Mouse (Mus musculus) c-Kit-positive CD71-negative TER-119-negative erythroid progenitor cells, embryonic 14.5 days (primary cell): ENCODE data around the gene Tbxas1.

ENCODE experiments used
- DNase-seq: peaks from one replicate; pipeline ENCODE4 v3.0.0-alpha.2; 2013; ENCODE audit warnings: low read depth

Tbxas1 gene

DNA sequence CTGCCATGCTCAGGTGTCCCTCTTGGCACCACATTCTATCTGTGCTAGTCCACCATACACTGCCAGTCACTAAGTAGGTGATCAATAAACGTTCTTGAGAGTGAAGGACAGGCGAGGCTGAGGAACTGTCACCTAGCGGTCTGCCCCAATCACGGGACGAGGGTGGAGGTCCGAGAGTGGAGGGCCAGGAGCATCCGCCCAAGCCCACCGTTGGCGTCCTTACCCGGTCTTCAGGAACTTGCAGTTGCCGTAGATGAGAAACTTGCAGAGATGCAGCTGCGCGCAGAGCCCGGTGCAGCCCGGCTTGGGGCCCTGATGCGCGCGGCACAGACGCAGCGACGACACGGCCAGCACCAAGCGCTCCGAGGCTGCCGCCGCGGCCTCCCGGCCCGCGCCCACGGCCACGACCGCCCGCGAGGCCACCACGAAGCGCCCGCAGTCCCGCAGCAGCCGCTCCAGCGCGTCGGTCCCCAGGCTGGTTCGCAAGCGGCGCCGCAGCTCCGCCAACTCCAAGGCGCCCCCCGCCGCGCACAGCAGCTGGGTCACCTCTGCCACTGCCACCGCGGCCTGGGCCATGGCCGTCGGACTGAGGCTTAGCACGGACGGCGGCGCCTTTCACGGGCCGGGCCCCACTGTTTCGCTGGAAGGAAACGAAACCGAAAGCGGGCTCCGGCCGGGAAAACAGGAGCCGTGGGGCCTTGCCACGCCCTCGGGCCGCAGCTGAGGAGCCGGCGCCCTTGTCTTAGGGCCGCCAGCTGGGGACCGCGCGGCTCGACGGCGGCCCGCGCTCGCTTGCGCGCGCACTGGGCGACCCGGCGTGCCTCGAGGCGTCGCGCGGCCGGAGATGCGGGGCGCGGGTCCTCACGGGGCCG, 242.6 kb downstream of the Tbxas1 start, which contains the start of gene Parp12:
Parp12 (minus strand) TSS at position 766 of the 872 bp plus-strand sequence.
- peak; percentile 45 for DNase-seq

DNA sequence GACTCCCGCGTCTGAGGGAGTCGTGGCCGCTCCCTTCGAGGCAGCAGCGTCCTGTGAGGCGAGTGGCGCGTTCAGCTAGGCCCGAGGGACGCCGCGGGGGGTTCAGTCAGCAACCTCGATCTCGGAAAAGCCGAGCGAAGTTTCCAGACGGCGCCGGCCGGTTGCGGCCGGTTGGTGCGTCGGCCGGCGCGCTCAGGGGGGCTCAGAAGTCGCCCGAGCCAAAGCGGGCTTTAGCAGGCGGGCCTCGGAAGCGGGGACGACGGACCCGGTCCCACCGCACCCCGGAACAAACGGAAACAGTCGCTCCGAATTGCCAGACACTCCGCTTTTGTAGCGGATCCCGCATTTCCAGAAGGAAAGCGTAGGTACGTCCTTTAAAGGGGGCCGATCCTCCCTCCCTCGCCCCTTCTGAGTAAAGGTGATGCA, 243.3 kb downstream of the Tbxas1 start:
- DNase-seq, result peak; percentile 8

GRCm38 (mm10) chr6:39120685-39121084, 245.5 kb downstream of the Tbxas1 start:
- no peak for DNase-seq

GRCm38 (mm10) chr6:39124719-39125118, 249.5 kb downstream of the Tbxas1 start:
- DNase-seq, result no peak

- DNase-seq, result no peak
These were observed 256.3 kb downstream of the Tbxas1 start for GRCm38 (mm10) chr6:39131480-39131879.

DNA sequence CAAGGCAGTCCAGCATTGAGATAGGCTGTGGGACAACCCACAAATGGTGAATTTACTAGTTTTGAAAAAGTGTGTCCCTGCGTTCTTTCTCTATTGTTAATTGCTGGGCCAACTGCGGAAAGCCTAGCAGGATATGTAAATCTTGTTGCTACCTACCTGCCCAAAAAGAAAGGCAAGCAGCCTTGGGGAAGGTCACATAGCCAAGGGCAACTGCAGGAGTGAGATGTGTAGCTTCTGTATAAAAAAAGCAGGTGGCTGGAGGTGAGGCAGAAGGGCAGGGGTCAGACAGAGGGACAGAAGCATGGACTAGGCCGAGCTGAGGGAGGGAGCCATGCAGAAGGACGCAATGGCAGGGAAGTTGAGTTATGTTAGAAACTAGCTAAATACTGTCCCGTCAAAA, 257.4 kb downstream of the Tbxas1 start:
- DNase-seq, result no peak
